ENCODE assay signal across 24 mouse cellular contexts in the genomic region with DNA sequence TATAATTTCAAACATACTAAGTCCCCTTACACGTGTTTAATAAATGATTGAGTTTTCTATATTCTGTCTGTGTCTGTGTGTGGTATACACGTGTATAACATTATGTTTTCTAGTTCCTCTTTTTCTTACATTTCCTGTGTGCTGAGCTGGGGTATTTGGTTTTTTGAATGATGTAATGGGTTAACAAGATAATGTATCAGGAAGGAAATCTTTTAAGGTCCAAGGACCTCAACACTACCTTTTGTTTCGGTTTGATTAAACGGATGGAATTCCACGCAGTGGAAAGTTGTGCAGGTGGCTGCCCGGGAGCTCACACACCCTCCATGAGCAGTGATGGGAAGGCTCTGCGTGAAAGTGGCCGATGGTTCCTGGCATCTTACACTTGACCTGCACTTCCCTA. TPM values are rescaled to one million over a fixed set of nuclear protein-coding genes. Genes with fewer than 3 reads are reported as not detected.
DNase-seq lines count a peak whose midpoint lies in the region; ATAC-seq and TF ChIP-seq lines count a peak whose summit lies in the region.
"Had no signal": no experiment of that assay in that cellular context is flagged by ENCODE, and none has a peak within 500 bp of the region (broad histone marks: within the 10 kb centered on the region; RNA-seq: fewer than 3 reads in every experiment).

No protein-coding gene starts in this region.

- TF ChIP-seq CTCF in CH12.LX (conservative IDR thresholded peaks at IDR 0.05 in 1 of 2, IDR thresholded peaks at IDR 0.05 in 1 of 2; ENCODE audit: low read depth in 2 of 2, low read length in 2 of 2) = no peak

- no peak overlapping the region for H3K9ac ChIP-seq in CH12.LX (ENCODE audit: insufficient read depth, low read depth)
- H3K9ac ChIP-seq: embryonic facial prominence, embryonic 13.5 days; hindbrain, embryonic 14.5 days; liver, embryonic 12.5 days; lung, embryonic 14.5 days; neural tube, embryonic 12.5 days had no signal

- peak; percentile 82 for TF ChIP-seq EP300 in CH12.LX (IDR thresholded peaks at IDR 0.05; ENCODE audit: low read length)

- H3K27me3 ChIP-seq in CH12.LX (replicated peaks) = no peaks in the 10 kb centered on the region
- H3K27me3 ChIP-seq: embryonic facial prominence, embryonic 13.5 days; liver, embryonic 12.5 days; neural tube, embryonic 12.5 days had no signal

- DNase-seq in B cell, adult 2 months = peak; percentile 49
- DNase-seq in CH12.LX (ENCODE audit: extremely low read depth) (peak; percentile 52), liver (no peak)
- DNase-seq in naive thymus-derived CD4-positive, alpha-beta T cell, adult 2 months (ENCODE audit: low read depth) = peak; percentile 42
- DNase-seq in thymus, postnatal 0 days (ENCODE audit: low spot score) = no peak
- no peak for DNase-seq in kidney, postnatal 36 days
- DNase-seq: adrenal gland, adult 2 months; cerebellum, adult 8-10 months; heart, postnatal 10 days; lung, embryonic 14.5 days; right cerebral cortex, postnatal 14 days had no signal

- no peak for TF ChIP-seq RAD21 in CH12.LX (IDR thresholded peaks at IDR 0.05; ENCODE audit: low read depth, low read length)

- dilution Hi-C loops in CH12.LX (cut with MboI; ENCODE audit: extremely low pct_ligation_motif_present, extremely low pct_unique_long_range_greater_than_20kb, low sequenced_read_pairs) = no loop called here

- in situ Hi-C loops in CH12.LX (cut with MboI; ENCODE audit: low pct_ligation_motif_present, low pct_unique_long_range_greater_than_20kb, low sequenced_read_pairs) = no loop called here

- peaks cover 9 to 29% of the 10 kb centered on the region in 2 experiments for H3K4me1 ChIP-seq in CH12.LX (ENCODE audit: control insufficient read depth in 1 of 2, insufficient read depth in 2 of 2)
- H3K4me1 ChIP-seq: embryonic facial prominence, embryonic 13.5 days; heart, embryonic 10.5 days; limb, embryonic 10.5 days; neural tube, embryonic 12.5 days had no signal

- H3K27ac ChIP-seq in CH12.LX (ENCODE audit: insufficient read depth, low read depth) = no peak overlapping the region
- H3K27ac ChIP-seq: embryonic facial prominence, embryonic 13.5 days; heart, embryonic 10.5 days; hindbrain, embryonic 14.5 days; kidney, postnatal 0 days; layer of hippocampus, adult 2 months; limb, embryonic 10.5 days; liver, embryonic 12.5 days; neural tube, embryonic 12.5 days had no signal

- no peak for TF ChIP-seq POLR2A in CH12.LX (IDR thresholded peaks at IDR 0.05; ENCODE audit: low read depth, low read length)

- peak overlapping the region; percentile 24; the same call in 1 of the 2 replicates for H3K4me2 ChIP-seq in CH12.LX (ENCODE audit: insufficient read depth, low read depth, poor library complexity, severe bottlenecking)
- H3K4me2 ChIP-seq: embryonic facial prominence, embryonic 13.5 days; hindbrain, embryonic 14.5 days; liver, embryonic 12.5 days; lung, embryonic 14.5 days; neural tube, embryonic 12.5 days had no signal

- ATAC-seq in granulocyte monocyte progenitor cell, adult 5-6 weeks (replicated peaks; ENCODE audit: poor library complexity, severe bottlenecking) = peak; percentile 87
- ATAC-seq: intestine, postnatal 0 days; liver, embryonic 12.5 days; midbrain, embryonic 16.5 days had no signal

- H3K9me3 ChIP-seq in CH12.LX (replicated peaks; ENCODE audit: low read length) = no peaks in the 10 kb centered on the region
- H3K9me3 ChIP-seq: embryonic facial prominence, embryonic 13.5 days; heart, embryonic 10.5 days; limb, embryonic 10.5 days; liver, embryonic 12.5 days; neural tube, embryonic 12.5 days had no signal

- H3K4me3 ChIP-seq in CH12.LX (replicated peaks in 1 of 3; ENCODE audit: low read depth in 2 of 3, low read length in 2 of 3, poor library complexity in 1 of 3) = no peak overlapping the region
- H3K4me3 ChIP-seq: embryonic facial prominence, embryonic 13.5 days; heart, embryonic 10.5 days; layer of hippocampus, adult 2 months; limb, embryonic 10.5 days; liver, embryonic 12.5 days; neural tube, embryonic 12.5 days had no signal

- no peaks in the 10 kb centered on the region for H3K36me3 ChIP-seq in CH12.LX (replicated peaks in 1 of 2; ENCODE audit: control insufficient read depth in 1 of 2, insufficient read depth in 1 of 2, low read length in 1 of 2)
- H3K36me3 ChIP-seq: embryonic facial prominence, embryonic 13.5 days; heart, embryonic 10.5 days; limb, embryonic 10.5 days; liver, embryonic 12.5 days; neural tube, embryonic 12.5 days had no signal

- H3K79me2 ChIP-seq in CH12.LX (replicated peaks; ENCODE audit: control insufficient read depth, extremely low read depth, insufficient read depth, poor library complexity, severe bottlenecking) = no peaks in the 10 kb centered on the region

TF ChIP-seq in CH12.LX, 34 proteins besides CTCF, POLR2A, EP300 and RAD21 (continues in another document):
- TF ChIP-seq UBTF (IDR thresholded peaks at IDR 0.05; ENCODE audit: low read depth, low read length) (no peak), TCF12 (IDR thresholded peaks at IDR 0.05; ENCODE audit: low read depth, low read length) (0 out of 2 replicates have a peak, but pooled peaks have one; percentile 35), MXI1 (IDR thresholded peaks at IDR 0.05; ENCODE audit: low read depth, low read length) (0 out of 2 replicates have a peak, but pooled peaks have one; percentile 22), ZC3H11A (IDR thresholded peaks at IDR 0.05; ENCODE audit: low read depth, low read length) (no peak), MAZ (IDR thresholded peaks at IDR 0.05; ENCODE audit: low read depth, low read length) (no peak), POLR2AphosphoS2 (IDR thresholded peaks at IDR 0.05; ENCODE audit: low read depth, low read length) (no peak), MAFK (IDR thresholded peaks at IDR 0.05; ENCODE audit: insufficient replicate concordance, low read length) (0 out of 2 replicates have a peak, but pooled peaks have one; percentile 12), MEF2A (IDR thresholded peaks at IDR 0.05; ENCODE audit: borderline replicate concordance, low read depth, low read length) (no peak), MYC (IDR thresholded peaks at IDR 0.05; ENCODE audit: low read depth, low read length) (peak; percentile 84), SIN3A (IDR thresholded peaks at IDR 0.05; ENCODE audit: low read length) (0 out of 2 replicates have a peak, but pooled peaks have one; percentile 42), JUND (conservative IDR thresholded peaks at IDR 0.05; ENCODE audit: low read depth, low read length) (peak; percentile 47; the same call in 1 of the 2 replicates), USF2 (conservative IDR thresholded peaks at IDR 0.05; ENCODE audit: low read depth, low read length) (no peak), ETS1 (conservative IDR thresholded peaks at IDR 0.05; ENCODE audit: low read depth, low read length) (peak; percentile 64), SMC3 (IDR thresholded peaks at IDR 0.05; ENCODE audit: low read depth, low read length) (no peak), NRF1 (IDR thresholded peaks at IDR 0.05; ENCODE audit: low read depth, low read length) (no peak), GABPA (IDR thresholded peaks at IDR 0.05; ENCODE audit: insufficient replicate concordance, low read depth, low read length) (no peak), ZMIZ1 (IDR thresholded peaks at IDR 0.05; ENCODE audit: low read depth, low read length) (no peak), USF1 (IDR thresholded peaks at IDR 0.05; ENCODE audit: low read depth, low read length) (no peak), TBP (conservative IDR thresholded peaks at IDR 0.05; ENCODE audit: low read depth, low read length) (no peak), JUN (IDR thresholded peaks at IDR 0.05; ENCODE audit: insufficient read depth, low read depth, low read length) (peak; percentile 48), ELF1 (IDR thresholded peaks at IDR 0.05; ENCODE audit: low read depth, low read length) (peak; percentile 31; the same call in 1 of the 2 replicates), KAT2A (IDR thresholded peaks at IDR 0.05; ENCODE audit: insufficient replicate concordance, low read length) (no peak), IRF4 (IDR thresholded peaks at IDR 0.05; ENCODE audit: low read depth, low read length) (peak; percentile 42; the same call in 1 of the 2 replicates), NELFE (IDR thresholded peaks at IDR 0.05; ENCODE audit: low read depth, low read length) (no peak), BHLHE40 (IDR thresholded peaks at IDR 0.05; ENCODE audit: low read depth, low read length) (peak; percentile 78), CHD2 (IDR thresholded peaks at IDR 0.05; ENCODE audit: low read length) (no peak), HCFC1 (IDR thresholded peaks at IDR 0.05; ENCODE audit: low read depth, low read length) (no peak), RCOR1 (conservative IDR thresholded peaks at IDR 0.05; ENCODE audit: low read depth, low read length) (no peak), ZKSCAN1 (IDR thresholded peaks at IDR 0.05; ENCODE audit: borderline replicate concordance, low read depth, low read length) (no peak), E2F4 (IDR thresholded peaks at IDR 0.05; ENCODE audit: insufficient replicate concordance, low read depth, low read length) (no peak), MAX (IDR thresholded peaks at IDR 0.05; ENCODE audit: low read length) (peak; percentile 75)

RNA-seq across cellular contexts. Expression of gene Bbs12, which starts 31.5 kb away (rescaled TPM):
- 3.2 and 4.1 TPM in 2 replicates for total RNA-seq in CH12.LX (2012; rRNA removed)
- total RNA-seq in CH12.LX (2014; rRNA removed) = 8.3 and 8.8 TPM in 2 replicates
- polyA plus RNA-seq in CH12.LX (2012; ENCODE audit: insufficient read length, low read depth) = 3.3 and 4.0 TPM in 2 replicates
- total RNA-seq in granulocyte monocyte progenitor cell, adult 5-6 weeks (2014; fragmentation: Nextera tagmentation) = 3.2 and 10.4 TPM in 2 replicates
- 4.4 and 5.4 TPM in 2 replicates for total RNA-seq in granulocyte monocyte progenitor cell, adult 5-6 weeks (2017)
- 4.6 and 5.0 TPM in 2 replicates for polyA plus RNA-seq in thymus, postnatal 0 days (2015; fragmentation: Nextera tagmentation; extraction: Ambion mirVana)

RNA-seq across cellular contexts. Expression of gene Cetn4, which starts 31.6 kb away (rescaled TPM):
- total RNA-seq in CH12.LX (2012; rRNA removed) (0.46 and 0.89 TPM in 2 replicates), CH12.LX (2014; rRNA removed) (2.2 and 2.9 TPM in 2 replicates)
- polyA plus RNA-seq in CH12.LX (2012; ENCODE audit: insufficient read length, low read depth) = 1.4 and 2.6 TPM in 2 replicates
- total RNA-seq in granulocyte monocyte progenitor cell, adult 5-6 weeks (2014; fragmentation: Nextera tagmentation) = 0.26 and 1.0 TPM in 2 replicates
- total RNA-seq in granulocyte monocyte progenitor cell, adult 5-6 weeks (2017) = 0.26 and 1.6 TPM in 2 replicates
- polyA plus RNA-seq in thymus, postnatal 0 days (2015; fragmentation: Nextera tagmentation; extraction: Ambion mirVana) = 1.8 and 2.6 TPM in 2 replicates

RNA-seq across cellular contexts. Expression of gene Il21, which starts 48.4 kb away (rescaled TPM):
- not detected in 2 replicates for total RNA-seq in CH12.LX (2012; rRNA removed)
- not detected in 2 replicates for total RNA-seq in CH12.LX (2014; rRNA removed)
- polyA plus RNA-seq in CH12.LX (2012; ENCODE audit: insufficient read length, low read depth) = not detected in 2 replicates
- total RNA-seq in granulocyte monocyte progenitor cell, adult 5-6 weeks (2014; fragmentation: Nextera tagmentation) = not detected in 2 replicates
- not detected in 2 replicates for total RNA-seq in granulocyte monocyte progenitor cell, adult 5-6 weeks (2017)
- polyA plus RNA-seq in thymus, postnatal 0 days (2015; fragmentation: Nextera tagmentation; extraction: Ambion mirVana) = 0.22 and 0.26 TPM in 2 replicates
- total RNA-seq: adrenal gland, adult 2 months; gastrocnemius, adult 8-10 months; heart, postnatal 10 days had no signal
- polyA plus RNA-seq: adrenal gland, adult 2 months; embryonic facial prominence, embryonic 13.5 days; heart, embryonic 10.5 days; hindbrain, embryonic 14.5 days; intestine, postnatal 0 days; kidney, postnatal 0 days; limb, embryonic 10.5 days; liver, embryonic 12.5 days; lung, embryonic 14.5 days; midbrain, embryonic 16.5 days; neural tube, embryonic 12.5 days; stomach, embryonic 16.5 days had no signal

Comparison
In these comparisons a context has a peak if more than half of its experiments do, and no peak if none do; other contexts are left out.
1. DNase-seq: peak in B cell, adult 2 months (2 of 2), CH12.LX (single experiment) and naive thymus-derived CD4-positive, alpha-beta T cell, adult 2 months (single experiment); none in thymus, postnatal 0 days (single experiment), liver (single experiment) and kidney, postnatal 36 days (0 of 2).